Mouse (Mus musculus): ENCODE measurements at regions not wholly inside any gene's neighbourhood (a gene's known extent, or its start where the extent isn't known, plus 50 kb on each side); places are given as distances from the start of the nearest gene placed in this dataset.

DNA sequence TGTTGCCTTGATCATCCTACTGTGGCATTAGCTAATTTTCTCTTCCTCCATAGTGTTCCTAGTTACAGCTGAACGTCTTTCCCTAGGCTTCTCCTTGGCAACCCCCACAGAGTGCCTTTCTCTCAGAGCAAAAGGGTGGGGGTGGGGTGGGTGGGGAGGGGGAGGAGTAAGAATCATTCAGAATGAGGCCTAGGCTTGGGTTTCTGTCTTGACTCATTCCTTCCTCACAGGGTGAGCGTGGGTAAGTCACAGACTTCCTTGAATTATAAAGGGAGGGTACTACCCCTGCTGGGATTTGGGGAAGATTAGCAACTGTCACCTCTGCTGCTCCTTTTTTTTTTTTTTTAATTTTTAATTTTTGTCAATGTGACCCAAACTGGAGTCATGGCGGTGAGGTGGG, 114.5 kb downstream of the Dhx35 start:
- DNase-seq (ENCODE audit: extremely low read depth, low read depth, low spot score) = no peak

DNA sequence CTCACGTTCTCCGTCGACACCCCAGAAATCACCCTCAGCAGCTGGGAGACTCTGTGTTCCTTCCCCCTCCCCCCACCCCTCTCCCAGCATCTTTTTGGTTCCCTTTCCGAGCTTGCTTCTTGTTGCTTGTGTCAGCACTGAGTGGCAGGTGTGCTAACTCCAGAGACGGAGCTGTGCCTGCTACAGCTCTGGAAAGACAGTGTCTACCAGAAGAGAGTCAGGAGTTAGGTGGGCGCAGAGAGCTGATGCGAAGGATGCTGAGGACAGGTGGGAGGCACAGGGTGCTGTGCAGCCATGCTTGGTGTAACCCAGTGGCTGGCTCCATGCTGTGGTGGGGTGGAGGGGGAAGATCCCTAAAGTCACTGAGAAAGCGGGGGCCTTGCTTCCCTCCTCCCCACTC, 115.7 kb downstream of the Dhx35 start:
- DNase-seq (ENCODE audit: extremely low read depth, low read depth, low spot score) = no peak

DNA sequence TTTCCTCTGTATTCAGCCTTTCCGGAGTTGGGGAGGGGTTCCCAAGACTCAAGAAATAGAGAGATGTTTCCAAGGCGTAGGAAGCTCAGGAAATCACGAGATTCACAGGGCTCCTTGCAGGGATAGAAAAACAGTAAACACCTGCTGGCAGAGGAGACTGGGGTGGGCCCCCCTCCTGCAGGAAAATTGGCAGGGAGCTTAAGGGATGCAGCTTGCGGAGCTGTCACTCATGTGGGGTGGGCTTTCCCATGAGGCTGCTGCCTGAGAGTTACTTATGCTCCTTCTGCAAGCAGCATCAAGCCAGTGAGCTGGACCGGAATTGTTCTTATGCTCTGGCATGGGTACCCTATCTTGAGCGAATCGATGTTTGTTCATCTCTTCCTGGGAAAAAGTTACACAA, 116.6 kb downstream of the Dhx35 start:
- no peak for DNase-seq (ENCODE audit: extremely low read depth, low read depth, low spot score)

DNA sequence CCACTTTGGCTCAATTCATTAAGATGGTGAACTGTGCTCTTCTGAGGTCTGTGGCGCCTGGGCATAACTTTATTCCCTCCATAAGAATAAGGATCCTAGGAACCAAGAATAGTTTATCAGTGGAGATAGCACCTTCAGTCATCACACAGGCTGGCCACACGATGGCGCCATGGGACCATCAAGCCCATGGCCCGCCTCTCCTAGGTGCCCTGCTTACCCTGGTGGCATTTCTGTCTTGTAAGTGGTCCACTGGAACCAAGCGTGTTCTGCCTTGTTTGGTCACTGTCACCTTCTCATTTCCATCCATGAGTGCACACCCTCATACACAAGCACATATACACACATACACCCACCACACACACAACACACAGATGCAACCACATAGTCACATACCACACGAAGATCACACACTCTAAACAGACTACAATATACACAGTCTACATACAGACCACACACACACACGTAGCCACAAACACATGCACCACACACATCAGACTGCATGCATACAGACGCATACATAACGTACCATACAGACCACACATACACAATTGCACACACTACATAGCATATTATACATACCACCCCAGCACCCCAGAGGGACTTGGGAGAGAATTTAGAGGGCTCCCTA, 118.1 kb downstream of the Dhx35 start:
- DNase-seq (ENCODE audit: extremely low read depth, low read depth, low spot score) = no peak

DNA sequence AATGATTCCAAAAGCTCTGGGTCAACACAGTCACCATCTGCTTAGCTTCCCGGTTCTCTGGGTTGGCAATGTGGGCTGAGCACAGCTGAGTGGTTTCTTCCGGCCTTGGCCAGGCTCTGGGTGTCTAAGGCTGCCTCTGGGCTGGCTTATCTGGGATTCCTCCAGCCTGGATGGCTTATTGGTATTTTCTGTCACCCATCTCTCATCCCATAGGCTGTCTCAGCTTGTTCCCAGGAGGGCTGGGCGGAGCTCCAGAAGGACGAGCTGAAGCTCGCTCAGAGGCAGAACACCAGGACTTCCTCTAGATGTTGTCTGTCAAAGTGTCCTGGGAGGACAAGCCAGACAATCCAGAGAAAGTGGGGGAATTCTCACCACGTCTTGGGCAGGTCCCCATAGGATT, 122.8 kb downstream of the Dhx35 start:
- no peak for DNase-seq (ENCODE audit: extremely low read depth, low read depth, low spot score)

DNA sequence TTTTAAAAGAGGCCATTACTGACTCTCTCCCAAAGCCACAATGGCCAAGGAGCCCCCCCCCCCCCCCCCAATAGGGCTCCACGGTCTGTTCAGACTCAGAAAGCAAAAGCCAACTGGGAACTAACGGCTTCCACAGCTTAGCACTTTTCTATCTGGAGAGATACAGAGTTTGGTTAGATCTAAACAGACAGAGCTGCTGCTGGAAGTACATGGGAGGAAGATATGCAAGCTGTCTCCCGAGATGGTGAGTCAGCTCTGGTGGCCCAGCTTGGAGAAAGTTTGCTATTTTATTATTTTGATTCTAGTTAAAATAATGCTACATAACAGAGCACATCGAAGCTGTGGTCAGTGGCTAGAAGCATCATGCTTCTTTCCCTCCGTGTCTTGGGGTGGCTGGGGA, 123.7 kb downstream of the Dhx35 start:
- no peak for DNase-seq (ENCODE audit: extremely low read depth, low read depth, low spot score)

DNA sequence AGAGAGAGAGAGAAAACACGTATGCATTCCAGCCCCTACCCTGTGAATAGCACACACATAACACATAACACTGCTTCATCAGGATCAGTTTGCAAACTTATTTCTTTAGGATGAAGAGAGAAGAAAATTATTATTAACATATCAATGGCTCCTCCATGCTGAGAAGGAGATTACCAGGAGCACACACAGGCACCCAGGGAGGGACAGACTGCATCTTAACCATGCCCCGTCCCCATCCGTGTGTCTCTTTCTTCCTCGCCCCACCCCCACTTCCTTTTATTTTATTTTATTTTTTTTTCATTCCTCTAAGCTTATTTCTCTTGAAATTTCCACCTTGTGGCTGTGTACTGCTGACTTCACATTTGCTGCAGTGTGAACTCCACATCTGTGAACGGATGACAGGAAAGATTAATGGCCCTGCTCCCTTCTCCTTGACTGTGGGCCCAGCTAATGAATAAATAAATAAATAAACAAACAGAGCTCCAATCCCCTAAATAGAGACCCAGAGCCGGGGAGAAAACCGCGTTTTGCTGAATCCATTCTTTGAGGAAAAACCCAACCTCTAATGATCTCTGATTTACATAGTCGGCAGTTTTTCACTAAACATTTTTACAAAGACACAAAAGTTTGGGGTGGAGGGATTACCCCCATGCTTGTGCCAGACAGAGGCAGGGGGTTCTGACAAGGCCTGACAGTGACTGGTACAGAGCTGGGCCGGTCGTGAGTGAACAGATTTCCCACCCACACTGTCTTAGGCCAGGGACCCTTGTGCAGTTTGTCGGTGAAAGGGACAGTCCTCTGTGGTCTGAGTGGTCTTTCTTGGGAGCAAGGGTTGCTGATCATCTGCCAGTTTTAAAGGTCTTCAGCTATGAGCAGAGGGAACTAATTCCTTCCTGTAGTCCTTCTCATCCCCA, 127.0 kb downstream of the Dhx35 start:
- DNase-seq (ENCODE audit: extremely low read depth, low read depth, low spot score) = no peak

DNA sequence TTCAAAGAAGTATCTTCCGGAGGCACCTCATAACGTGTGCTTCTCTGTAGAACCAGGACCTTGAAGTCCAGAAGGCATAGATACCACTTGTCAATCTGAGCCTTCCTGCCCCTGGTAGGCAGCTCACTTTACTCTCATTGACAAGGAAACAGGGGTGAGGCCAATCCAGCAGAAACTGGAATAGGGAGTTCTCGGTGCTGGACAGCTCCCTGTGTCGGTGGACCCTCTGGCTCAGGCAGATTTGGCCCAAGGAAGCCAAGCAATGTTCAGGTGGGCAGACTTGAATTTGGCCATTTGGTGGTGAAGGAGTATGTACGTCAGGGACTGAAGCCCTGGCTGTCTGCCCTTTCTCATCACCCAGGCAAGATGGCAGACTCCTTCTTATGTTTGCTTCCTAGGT, 128.2 kb downstream of the Dhx35 start:
- DNase-seq (ENCODE audit: extremely low read depth, low read depth, low spot score) = no peak

DNA sequence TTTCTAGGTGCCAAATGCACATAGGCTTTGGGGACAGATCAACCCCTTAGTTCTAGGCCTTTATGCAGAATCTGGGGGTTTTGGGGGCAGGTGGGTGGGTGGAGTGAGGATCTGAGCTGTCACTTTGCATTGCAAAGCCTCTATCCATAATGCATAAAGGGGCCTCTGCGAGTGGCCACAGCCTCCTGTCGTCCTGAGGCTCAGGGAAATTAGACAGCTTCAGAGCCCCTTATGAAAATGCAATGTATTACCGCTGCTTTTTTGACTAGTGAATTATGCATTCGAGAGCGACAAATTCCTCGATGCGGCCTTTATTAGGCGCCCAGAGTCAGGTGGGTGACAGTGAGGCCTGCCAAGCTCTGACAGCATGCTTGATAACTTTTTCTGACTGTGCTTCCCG, 134.9 kb downstream of the Dhx35 start:
- DNase-seq (ENCODE audit: extremely low read depth, low read depth, low spot score) = no peak

DNA sequence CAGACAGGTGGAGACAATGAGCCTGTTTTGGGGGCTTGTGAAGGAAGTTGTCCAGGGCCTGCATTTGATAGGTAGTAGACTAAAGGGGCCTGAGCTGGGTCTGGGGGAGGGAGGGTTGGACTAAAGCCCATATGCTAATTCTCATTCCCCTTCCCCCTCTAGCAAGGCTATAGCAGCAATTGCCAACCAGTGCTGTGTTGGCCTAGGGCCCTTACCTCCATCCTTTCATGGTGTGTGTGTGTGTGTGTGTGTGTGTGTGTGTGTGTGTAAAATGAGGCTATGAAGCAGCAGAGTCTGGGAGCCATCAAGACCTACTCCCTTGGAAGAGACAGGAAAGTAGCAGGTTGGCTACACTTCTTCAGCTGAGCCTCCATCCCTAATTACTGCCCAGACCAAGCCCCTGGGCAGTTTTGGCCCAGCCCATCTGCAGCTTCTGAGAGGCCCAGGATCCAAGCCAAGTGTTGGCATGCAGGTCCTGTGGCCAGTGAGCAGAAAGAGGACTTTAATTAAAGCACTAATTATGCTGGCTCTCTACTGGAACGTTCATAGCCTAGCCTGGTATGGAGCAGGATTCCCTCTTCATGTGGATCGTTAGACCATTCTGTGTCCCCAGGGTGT, 143.4 kb downstream of the Dhx35 start:
- DNase-seq (ENCODE audit: extremely low read depth, low read depth, low spot score) = no peak

DNA sequence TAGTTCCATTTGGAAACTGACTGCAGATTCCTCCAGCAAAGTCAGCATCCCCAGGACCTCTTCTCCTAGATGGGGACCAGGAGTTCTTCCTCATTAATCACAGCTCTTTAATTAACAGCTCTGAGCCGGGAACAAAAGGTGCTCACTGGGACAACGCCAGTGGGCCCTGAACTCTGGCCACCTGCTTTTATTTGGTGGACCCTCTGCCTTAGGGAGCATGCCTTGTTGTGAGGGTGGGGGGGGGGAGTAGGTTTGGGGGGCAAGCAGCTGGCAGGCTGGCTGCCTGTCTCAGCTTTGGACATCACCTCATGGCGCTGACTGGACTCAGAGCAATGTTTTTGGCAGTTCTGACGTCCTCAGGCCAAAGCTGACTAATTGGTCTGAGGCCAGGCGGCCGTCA, 154.8 kb downstream of the Dhx35 start:
- no peak for DNase-seq (ENCODE audit: extremely low read depth, low read depth, low spot score)

DNA sequence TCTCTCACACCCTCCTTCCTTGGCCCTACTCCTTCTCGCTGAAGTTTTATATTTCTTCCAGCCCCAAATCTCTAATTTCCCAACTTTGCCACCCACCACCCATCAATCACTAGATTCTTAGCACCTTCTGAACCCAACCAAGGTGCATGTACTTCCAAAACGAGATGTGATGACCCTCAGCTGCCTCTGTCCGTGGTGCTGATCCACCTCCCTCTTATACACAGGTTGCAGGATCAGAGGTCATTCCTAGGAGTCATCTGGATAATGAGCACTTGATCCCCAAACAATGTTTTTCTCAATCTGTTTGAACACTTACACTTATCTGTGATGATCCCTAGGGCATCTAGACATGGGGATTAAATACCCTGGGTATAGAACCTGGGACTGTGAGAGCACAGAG, 156.5 kb downstream of the Dhx35 start:
- DNase-seq (ENCODE audit: extremely low read depth, low read depth, low spot score) = no peak

DNA sequence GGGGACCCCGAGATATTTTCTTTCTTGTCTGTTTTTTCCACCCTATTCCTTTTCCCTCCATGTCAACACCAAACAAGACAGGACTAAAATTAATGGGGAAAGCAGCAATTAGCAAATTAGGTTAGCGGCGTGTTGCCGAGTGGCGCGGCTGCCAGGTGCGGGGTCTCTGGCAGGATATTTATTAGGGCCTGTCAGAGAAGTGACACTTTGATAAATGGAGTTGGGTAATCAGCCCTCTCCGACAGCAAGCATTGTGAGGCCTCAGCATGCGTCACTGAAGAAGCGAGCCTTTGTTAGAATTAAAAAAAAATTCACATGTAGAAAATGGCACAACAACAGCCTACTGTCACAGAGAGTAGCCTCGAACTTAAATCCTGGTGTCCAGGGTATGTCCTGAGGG, 162.3 kb downstream of the Dhx35 start:
- no peak for DNase-seq (ENCODE audit: extremely low read depth, low read depth, low spot score)

DNA sequence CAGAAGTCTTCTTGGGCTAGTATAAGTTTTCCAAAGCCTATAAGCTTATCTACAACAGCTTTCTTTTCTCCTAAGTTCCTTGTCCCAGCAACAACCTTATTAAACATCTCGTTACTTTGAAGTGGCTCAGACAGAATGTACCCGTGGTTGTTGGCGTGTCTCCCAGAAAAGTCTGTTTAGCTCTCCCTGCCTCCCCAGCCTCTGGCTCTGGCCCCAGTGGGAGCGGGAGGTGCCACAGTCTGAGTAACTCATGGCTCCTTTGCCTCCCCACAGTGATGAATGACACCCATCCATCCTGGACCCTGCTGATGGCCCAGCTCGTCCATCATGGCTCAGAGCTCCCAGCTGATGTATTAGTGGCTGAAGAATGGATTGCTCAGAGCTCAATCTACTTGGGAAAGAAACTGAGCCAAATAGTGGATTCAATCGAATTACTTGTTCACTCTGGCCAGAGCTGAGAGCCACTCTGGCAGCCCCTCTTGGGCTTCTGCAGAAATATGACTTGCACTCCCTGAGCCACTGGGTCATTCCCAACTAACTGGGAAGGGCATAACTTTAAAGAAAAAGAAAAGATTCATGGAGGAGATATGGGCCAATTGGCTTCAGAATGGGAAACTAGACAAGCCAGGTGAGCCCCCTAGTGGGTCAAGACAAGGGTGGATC, 170.5 kb downstream of the Dhx35 start:
- DNase-seq (ENCODE audit: extremely low read depth, low read depth, low spot score) = no peak

DNA sequence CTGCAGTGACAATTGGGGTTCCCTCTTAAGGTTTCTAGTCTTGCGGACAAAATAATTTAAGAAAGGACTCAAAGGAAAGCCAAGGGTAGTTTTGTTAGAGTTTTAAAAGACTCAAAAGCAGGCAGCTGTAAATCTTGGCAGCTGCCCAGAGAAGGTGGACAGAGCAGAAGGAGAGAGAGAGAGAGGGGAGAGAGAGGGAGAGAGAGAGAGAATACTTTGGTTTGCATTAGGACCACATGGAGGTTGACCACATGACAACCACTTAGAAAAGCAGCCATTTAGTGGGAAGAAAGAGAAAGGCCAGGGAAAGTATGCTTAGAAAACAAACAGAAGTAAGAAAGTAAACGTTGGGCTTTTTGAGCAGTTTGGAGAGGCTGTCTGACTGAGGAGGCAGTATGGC, 177.6 kb downstream of the Dhx35 start:
- DNase-seq (ENCODE audit: extremely low read depth, low read depth, low spot score) = no peak

DNA sequence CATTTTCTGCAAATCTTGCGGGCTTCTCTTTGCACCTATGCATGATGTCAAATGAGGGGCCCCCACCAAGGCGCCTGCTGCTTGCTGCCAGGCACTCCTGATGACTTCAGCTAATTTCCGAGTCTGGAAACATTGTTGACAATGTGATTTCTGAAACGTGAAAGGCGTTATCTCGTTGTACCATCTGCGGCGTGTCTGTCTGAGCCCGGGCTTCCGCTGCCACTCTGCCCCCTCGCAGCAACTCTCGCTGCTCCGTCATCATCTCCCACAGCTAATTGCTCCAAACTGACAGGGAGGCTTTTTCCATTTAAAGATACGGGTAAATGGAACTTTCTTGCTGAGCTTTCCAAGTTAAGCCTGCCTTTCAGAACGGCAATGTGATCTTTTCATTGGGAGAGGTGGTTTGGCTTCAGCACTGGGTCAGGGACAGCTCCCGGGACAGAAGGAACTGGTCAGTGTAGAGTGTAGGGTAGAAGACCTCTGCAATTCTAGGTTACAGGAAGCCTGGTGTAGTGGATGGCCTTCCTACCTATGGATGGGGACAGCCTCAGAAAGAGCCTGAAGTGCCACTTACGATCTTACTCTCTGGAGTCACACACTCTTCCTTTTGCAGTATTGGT, 191.0 kb downstream of the Dhx35 start:
- no peak for DNase-seq (ENCODE audit: extremely low read depth, low read depth, low spot score)

DNA sequence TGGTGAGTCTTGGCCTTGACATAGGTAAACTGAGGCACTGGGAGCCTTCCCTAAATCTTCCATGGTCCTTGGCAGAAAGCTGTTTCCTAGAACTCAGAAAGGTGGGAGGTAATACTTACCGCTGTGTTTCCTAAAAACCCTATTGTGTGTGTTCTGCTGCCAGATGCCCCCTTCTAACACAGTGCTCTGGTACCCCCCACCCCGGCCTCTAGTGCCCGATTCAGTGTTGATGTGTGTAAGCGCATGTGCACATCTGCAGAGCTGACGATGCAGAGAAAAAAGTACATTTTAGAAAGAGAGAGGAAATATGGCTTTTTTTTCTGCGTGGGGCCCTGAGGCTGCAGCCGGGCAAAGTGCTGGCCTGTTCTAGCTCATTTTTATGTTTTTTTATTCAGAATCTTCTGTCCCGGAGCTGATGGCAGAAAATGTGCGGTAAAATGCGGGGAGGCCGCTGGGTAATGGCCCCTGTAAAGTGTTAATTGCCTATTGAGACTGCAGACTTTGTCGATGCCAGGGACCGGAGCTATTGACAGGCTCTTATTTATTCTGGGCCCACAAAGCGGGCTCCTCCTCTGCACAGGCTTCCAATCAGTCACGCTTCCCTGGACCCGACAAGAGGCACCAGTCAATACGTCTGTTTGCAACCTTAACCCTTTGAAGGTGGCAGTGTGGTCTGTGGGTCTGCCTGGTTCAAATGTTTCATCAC, 208.0 kb downstream of the Dhx35 start:
- DNase-seq (ENCODE audit: extremely low read depth, low read depth, low spot score) = no peak

DNA sequence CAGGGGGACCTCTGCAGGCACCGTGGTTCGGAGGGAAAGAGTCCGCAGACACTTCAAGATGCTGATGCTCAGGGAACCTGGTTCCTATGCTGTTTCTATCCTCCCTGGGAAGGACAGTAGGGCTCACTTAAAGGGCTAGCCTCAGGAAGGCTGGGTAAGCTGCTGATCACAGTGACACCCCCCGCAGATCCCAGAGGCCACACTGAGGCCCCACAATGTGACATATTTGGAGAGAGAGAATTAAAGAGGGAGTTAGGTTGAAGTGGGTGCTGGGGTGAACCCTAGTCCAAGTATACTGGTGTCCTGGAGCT, 208.5 kb downstream of the Dhx35 start:
- DNase-seq (ENCODE audit: extremely low read depth, low read depth, low spot score) = no peak

DNA sequence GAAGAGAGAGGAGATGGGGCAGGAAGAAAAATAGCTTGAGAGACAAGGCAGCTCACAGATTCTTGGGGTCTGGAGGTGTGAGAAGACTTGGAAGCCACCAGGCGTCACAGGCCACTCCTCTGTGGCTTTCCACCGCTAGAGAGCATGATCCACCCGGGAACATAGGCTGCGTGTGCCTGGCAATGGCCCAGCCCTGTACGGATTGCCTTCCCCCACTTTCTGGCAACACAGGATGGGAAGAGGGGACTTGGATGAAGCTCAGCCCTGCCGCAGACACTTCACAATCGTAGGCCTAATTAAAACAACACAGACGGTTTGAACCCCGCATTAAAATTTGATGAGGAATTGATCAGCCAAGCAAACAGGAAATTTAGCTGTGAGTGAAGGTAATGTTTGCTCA, 209.8 kb downstream of the Dhx35 start:
- DNase-seq (ENCODE audit: extremely low read depth, low read depth, low spot score) = no peak

DNA sequence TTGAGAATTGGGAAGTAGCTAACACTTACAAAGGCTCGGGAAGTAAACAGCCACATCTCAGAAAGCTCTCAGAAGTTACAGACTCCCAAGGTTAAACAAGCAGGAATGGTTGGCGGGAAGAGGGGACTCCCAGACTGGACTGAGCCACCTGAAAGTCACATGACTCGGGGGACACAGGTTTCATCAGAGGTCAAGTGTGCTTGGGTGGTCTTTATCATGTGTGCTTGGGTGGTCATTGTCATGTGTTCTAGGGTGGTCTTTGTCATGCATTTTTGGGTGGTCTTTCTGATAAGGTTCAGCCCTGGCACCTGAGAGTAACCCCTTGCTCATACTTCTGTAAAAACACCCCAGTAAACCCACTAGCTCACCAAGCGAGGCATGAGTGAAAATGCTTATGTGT, 218.1 kb downstream of the Dhx35 start:
- DNase-seq (ENCODE audit: extremely low read depth, low read depth, low spot score) = no peak

DNA sequence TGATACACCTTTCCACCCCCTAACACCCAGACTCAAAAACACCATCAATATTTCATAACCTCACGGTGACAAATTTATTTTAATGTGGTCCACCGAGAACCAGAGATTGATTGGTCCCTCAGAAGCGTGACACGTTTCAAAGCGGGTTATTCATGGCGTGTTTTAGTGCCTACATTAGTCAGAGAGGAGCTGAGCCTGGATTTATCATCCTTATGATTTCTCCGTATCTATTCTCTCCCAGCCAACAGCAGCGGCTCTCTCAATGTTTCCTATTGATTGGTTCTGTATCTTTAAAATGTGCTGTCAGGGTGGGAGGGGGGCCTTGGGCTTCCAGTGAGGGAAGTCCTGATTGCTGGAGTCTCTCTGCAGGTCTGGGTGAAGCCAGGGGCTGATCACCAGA, 219.9 kb downstream of the Dhx35 start:
- DNase-seq (ENCODE audit: extremely low read depth, low read depth, low spot score) = no peak
